Mouse (Mus musculus) right cerebral cortex, postnatal 14 days (tissue): Measurements from ENCODE around the gene Il1f6.
"Not testable (repeated sequence)": the region's sequence is repeated elsewhere in the genome, so short reads cannot be mapped to it uniquely, and the experiment has no call there.

Experiments used
- DNase-seq: peaks from one replicate; pipeline ENCODE4 v3.0.0; 2022

Gene Il1f6

GRCm38 (mm10) chr2:24215118-24215517 lies at the start of gene Il1f6:
TSS of gene Il1f6 (plus strand) at chr2:24215418.
- DNase-seq = no peak

GRCm38 (mm10) chr2:24181683-24182331 lies 33.4 kb upstream of the Il1f6 start:
- peak; percentile 37 for DNase-seq

GRCm38 (mm10) chr2:24182423-24183147 lies 32.6 kb upstream of the Il1f6 start:
- not testable (repeated sequence) for DNase-seq

- DNase-seq = not testable (repeated sequence)
These were observed 31.1 kb upstream of the Il1f6 start for GRCm38 (mm10) chr2:24184092-24184491.

- DNase-seq = no peak
These were observed 29.0 kb upstream of the Il1f6 start, which contains the start of gene Il1f9 for GRCm38 (mm10) chr2:24186176-24186575. TSS of gene Il1f9 (plus strand) at chr2:24186476.

GRCm38 (mm10) chr2:24187585-24187984 lies 27.6 kb upstream of the Il1f6 start:
- no peak for DNase-seq

- DNase-seq = no peak
These were observed 27.0 kb upstream of the Il1f6 start for GRCm38 (mm10) chr2:24188189-24188588.

- DNase-seq = no peak
These were observed 12.0 kb downstream of the Il1f6 start for GRCm38 (mm10) chr2:24227191-24227590.

GRCm38 (mm10) chr2:24267503-24267902 lies 52.3 kb downstream of the Il1f6 start:
- no peak for DNase-seq

GRCm38 (mm10) chr2:24273619-24274018 lies 58.4 kb downstream of the Il1f6 start:
- DNase-seq = no peak

- no peak for DNase-seq
These were observed 59.9 kb downstream of the Il1f6 start for GRCm38 (mm10) chr2:24275146-24275545.
